Mouse (Mus musculus) midbrain, embryonic 13.5 days (tissue): ENCODE data around the gene Reg3b. TPM values are rescaled to one million over a fixed set of nuclear protein-coding genes. Genes with fewer than 3 reads are reported as not detected.

Source experiments
- polyA plus RNA-seq: library from polyadenylated mRNA; unstranded; fragments of >200 nt; fragmentation: Nextera tagmentation; extraction: Ambion mirVana; gene quantifications from 2 replicates; pipeline ENCODE4 v1.2.1, GENCODE M21; 2015

Gene Reg3b
- polyA plus RNA-seq, 1 experiment from 2014 or later, result not detected

Other genes with a start within 250 kb of the Reg3b start
- not detected in 2 replicates for gene Reg3d, start 8.2 kb downstream of the Reg3b start, polyA plus RNA-seq
- not detected in 2 replicates for gene Reg3a, start 10.1 kb downstream of the Reg3b start, polyA plus RNA-seq
- not detected in 2 replicates for gene Reg2, start 25.0 kb downstream of the Reg3b start, polyA plus RNA-seq
- gene Reg1, start 52.1 kb downstream of the Reg3b start, polyA plus RNA-seq, result not detected in 2 replicates
- gene Reg3g, start 98.2 kb downstream of the Reg3b start, polyA plus RNA-seq, result not detected in 2 replicates